8 mouse cellular contexts compared by ENCODE assay signal in the genomic region with DNA sequence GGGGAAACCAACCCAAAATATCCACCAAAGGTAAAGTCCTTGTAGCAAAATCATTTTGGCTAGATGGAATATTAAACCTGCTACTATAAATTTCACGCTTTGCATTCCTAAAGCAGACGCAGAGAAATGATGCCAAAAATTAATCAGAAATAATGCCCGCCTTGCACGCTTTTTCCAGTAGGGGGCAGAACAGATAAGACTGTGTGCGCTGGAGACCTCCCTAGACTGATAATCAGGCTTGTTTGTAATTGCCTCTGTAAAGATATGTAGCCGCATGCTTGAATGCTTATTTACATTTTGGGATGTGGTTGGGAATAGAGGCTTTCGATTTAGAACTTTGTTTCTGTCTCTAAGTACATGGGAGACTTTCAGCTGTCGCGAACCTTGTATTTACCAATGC.
A peak's percentile ranks its signal among the peaks of the same experiment; 100 is the strongest.
DNase-seq lines count a peak whose midpoint lies in the region; ATAC-seq and TF ChIP-seq lines count a peak whose summit lies in the region.

No protein-coding gene starts in this region.

- no peaks in the 10 kb centered on the region for H3K36me3 ChIP-seq in intestine, embryonic 14.5 days (ENCODE audit: control insufficient read depth, insufficient read depth, low read length)
- H3K36me3 ChIP-seq in intestine, embryonic 16.5 days (ENCODE audit: control insufficient read depth, insufficient read depth, low read length), result no peaks in the 10 kb centered on the region
- H3K36me3 ChIP-seq in embryonic facial prominence, embryonic 14.5 days (ENCODE audit: control insufficient read depth, insufficient read depth, low read length), result no peaks in the 10 kb centered on the region
- H3K36me3 ChIP-seq in stomach, postnatal 0 days (ENCODE audit: control insufficient read depth, insufficient read depth, low read length), result no peaks in the 10 kb centered on the region

- H3K9ac ChIP-seq in intestine, embryonic 14.5 days (ENCODE audit: low read length), result no peak overlapping the region
- H3K9ac ChIP-seq in intestine, embryonic 16.5 days (ENCODE audit: low read depth, low read length), result no peak overlapping the region
- no peak overlapping the region for H3K9ac ChIP-seq in embryonic facial prominence, embryonic 14.5 days (ENCODE audit: low read depth, low read length)
- no peak overlapping the region for H3K9ac ChIP-seq in stomach, postnatal 0 days (ENCODE audit: low read length)

- DNase-seq in intestine, embryonic 14.5 days (ENCODE audit: low spot score), result peak; percentile 61
- DNase-seq in 416B (ENCODE audit: low read depth) (peak; percentile 29), NIH3T3 (ENCODE audit: low read depth) (peak; percentile 39)
- peak; percentile 53 for DNase-seq in embryonic facial prominence, embryonic 14.5 days (ENCODE audit: low spot score)
- peak; percentile 63 to 70 for DNase-seq in layer of hippocampus, postnatal 10 days (ENCODE audit: low spot score in 2 of 2)
- peak; percentile 32 for DNase-seq in stomach, postnatal 0 days (ENCODE audit: low spot score)

- H3K4me3 ChIP-seq in intestine, embryonic 14.5 days (ENCODE audit: low read depth, low read length), result no peak overlapping the region
- no peak overlapping the region for H3K4me3 ChIP-seq in intestine, embryonic 16.5 days (ENCODE audit: low read length)
- no peak overlapping the region for H3K4me3 ChIP-seq in embryonic facial prominence, embryonic 14.5 days (ENCODE audit: low read depth, low read length)
- H3K4me3 ChIP-seq in stomach, postnatal 0 days (ENCODE audit: low read depth, low read length), result no peak overlapping the region

- H3K9me3 ChIP-seq in intestine, embryonic 14.5 days (ENCODE audit: control insufficient read depth, low read length), result no peaks in the 10 kb centered on the region
- H3K9me3 ChIP-seq in intestine, embryonic 16.5 days (ENCODE audit: control insufficient read depth, low read length), result no peaks in the 10 kb centered on the region
- H3K9me3 ChIP-seq in embryonic facial prominence, embryonic 14.5 days (ENCODE audit: control insufficient read depth, low read length), result no peaks in the 10 kb centered on the region
- H3K9me3 ChIP-seq in stomach, postnatal 0 days (ENCODE audit: control insufficient read depth, low read length), result no peaks in the 10 kb centered on the region

- peak; percentile 81 for TF ChIP-seq CTCF in stomach, postnatal 0 days (IDR thresholded peaks at IDR 0.05; ENCODE audit: low read depth)

- H3K27me3 ChIP-seq in intestine, embryonic 14.5 days (replicated peaks; ENCODE audit: control insufficient read depth, insufficient read depth, low read length), result no peaks in the 10 kb centered on the region
- H3K27me3 ChIP-seq in intestine, embryonic 16.5 days (replicated peaks; ENCODE audit: control insufficient read depth, insufficient read depth, low read length), result no peaks in the 10 kb centered on the region
- no peaks in the 10 kb centered on the region for H3K27me3 ChIP-seq in embryonic facial prominence, embryonic 14.5 days (replicated peaks; ENCODE audit: control insufficient read depth, insufficient read depth, low read length)
- H3K27me3 ChIP-seq in stomach, postnatal 0 days (ENCODE audit: control insufficient read depth, insufficient read depth, low read length), result no peaks in the 10 kb centered on the region

- no peaks in the 10 kb centered on the region for H3K4me1 ChIP-seq in intestine, embryonic 14.5 days (replicated peaks; ENCODE audit: control insufficient read depth, insufficient read depth, low read length)
- H3K4me1 ChIP-seq in intestine, embryonic 16.5 days (ENCODE audit: control insufficient read depth, insufficient read depth, low read length), result no peaks in the 10 kb centered on the region
- no peaks in the 10 kb centered on the region for H3K4me1 ChIP-seq in embryonic facial prominence, embryonic 14.5 days (ENCODE audit: control insufficient read depth, insufficient read depth, low read length)
- H3K4me1 ChIP-seq in stomach, postnatal 0 days (replicated peaks; ENCODE audit: control insufficient read depth, insufficient read depth), result no peaks in the 10 kb centered on the region

- no peak overlapping the region for H3K4me2 ChIP-seq in intestine, embryonic 14.5 days (ENCODE audit: low read length)
- no peak overlapping the region for H3K4me2 ChIP-seq in intestine, embryonic 16.5 days (ENCODE audit: low read depth, low read length)
- H3K4me2 ChIP-seq in embryonic facial prominence, embryonic 14.5 days (ENCODE audit: low read depth, low read length), result no peak overlapping the region
- H3K4me2 ChIP-seq in stomach, postnatal 0 days (replicated peaks; ENCODE audit: low read depth), result no peak overlapping the region

- 48% methylated on average over 9 of the region's 9 CpGs for WGBS in intestine, embryonic 14.5 days
- 42% methylated on average over 9 of the region's 9 CpGs for WGBS in intestine, embryonic 16.5 days
- WGBS in embryonic facial prominence, embryonic 14.5 days, result 39% methylated on average over 9 of the region's 9 CpGs
- 38% methylated on average over 9 of the region's 9 CpGs for WGBS in stomach, postnatal 0 days

- no peak overlapping the region for H3K27ac ChIP-seq in intestine, embryonic 14.5 days (ENCODE audit: low read depth)
- no peak overlapping the region for H3K27ac ChIP-seq in intestine, embryonic 16.5 days (ENCODE audit: low read length)
- no peak overlapping the region for H3K27ac ChIP-seq in embryonic facial prominence, embryonic 14.5 days (replicated peaks; ENCODE audit: low read depth, low read length)
- H3K27ac ChIP-seq in stomach, postnatal 0 days (replicated peaks), result no peak overlapping the region

- ATAC-seq in intestine, embryonic 14.5 days (replicated peaks; ENCODE audit: low FRiP score, low TSS enrichment, low read depth), result no peak
- ATAC-seq in intestine, embryonic 16.5 days, result no peak
- ATAC-seq in embryonic facial prominence, embryonic 14.5 days (ENCODE audit: low read depth), result no peak
- no peak for ATAC-seq in stomach, postnatal 0 days (ENCODE audit: low FRiP score, low TSS enrichment)
- ATAC-seq in frontal cortex, adult (ENCODE audit: low TSS enrichment), result no peak

- TF ChIP-seq EP300 in stomach, postnatal 0 days (optimal IDR thresholded peaks at IDR 0.05), result no peak
